Mouse (Mus musculus): ENCODE results near the gene Sorbs2.

Sorbs2 gene

GRCm38 (mm10) chr8:45682845-45683383, 175.3 kb downstream of the Sorbs2 start:
- DNase-seq: no peak

- DNase-seq: no peak
Measured at GRCm38 (mm10) chr8:45687942-45688695, 180.5 kb downstream of the Sorbs2 start.

GRCm38 (mm10) chr8:45689611-45690207, 182.1 kb downstream of the Sorbs2 start:
- no peak for DNase-seq

- DNase-seq: no peak
Measured at GRCm38 (mm10) chr8:45700100-45700499, 192.5 kb downstream of the Sorbs2 start.

- DNase-seq: no peak
Measured at GRCm38 (mm10) chr8:45703700-45704101, 196.1 kb downstream of the Sorbs2 start.

- no peak for DNase-seq
Measured at GRCm38 (mm10) chr8:45709098-45709497, 201.5 kb downstream of the Sorbs2 start.

- no peak for DNase-seq
Measured at GRCm38 (mm10) chr8:45709734-45710133, 202.1 kb downstream of the Sorbs2 start.

GRCm38 (mm10) chr8:45712610-45713009, 205.0 kb downstream of the Sorbs2 start:
- no peak for DNase-seq

- DNase-seq: no peak
Measured at GRCm38 (mm10) chr8:45714806-45715205, 207.2 kb downstream of the Sorbs2 start.

- DNase-seq: no peak
Measured at GRCm38 (mm10) chr8:45715330-45716027, 207.9 kb downstream of the Sorbs2 start.

GRCm38 (mm10) chr8:45719776-45720175, 212.2 kb downstream of the Sorbs2 start:
- no peak for DNase-seq

GRCm38 (mm10) chr8:45724204-45724603, 216.6 kb downstream of the Sorbs2 start:
- no peak for DNase-seq

GRCm38 (mm10) chr8:45725321-45725720, 217.7 kb downstream of the Sorbs2 start:
- no peak for DNase-seq

- DNase-seq: no peak
Measured at GRCm38 (mm10) chr8:45729850-45730382, 222.3 kb downstream of the Sorbs2 start.

GRCm38 (mm10) chr8:45730795-45731194, 223.2 kb downstream of the Sorbs2 start:
- DNase-seq: no peak

GRCm38 (mm10) chr8:45734071-45734470, 226.5 kb downstream of the Sorbs2 start:
- no peak for DNase-seq

- no peak for DNase-seq
Measured at GRCm38 (mm10) chr8:45737266-45737665, 229.7 kb downstream of the Sorbs2 start.

- DNase-seq: no peak
Measured at GRCm38 (mm10) chr8:45743326-45743725, 235.7 kb downstream of the Sorbs2 start.

GRCm38 (mm10) chr8:45743739-45744138, 236.2 kb downstream of the Sorbs2 start:
- DNase-seq: no peak

GRCm38 (mm10) chr8:45751512-45752502, 244.2 kb downstream of the Sorbs2 start:
- DNase-seq: no peak

- DNase-seq: no peak
Measured at GRCm38 (mm10) chr8:45755482-45755881, 247.9 kb downstream of the Sorbs2 start.

- no peak for DNase-seq
Measured at GRCm38 (mm10) chr8:45755972-45756371, 248.4 kb downstream of the Sorbs2 start.

Data from kidney, adult 18-20 months (tissue).